Mouse (Mus musculus) kidney, postnatal 4 days (tissue): Measurements from ENCODE around the gene Nfyb.

ENCODE experiments used
- DNase-seq, 2 experiments: peaks; one replicate each; pipeline ENCODE4 v3.0.0; 2021; ENCODE audit warnings: mixed read lengths in 2 of 2

Nfyb gene

GRCm38 (mm10) chr10:82742578-82742977 is 21.4 kb downstream of the Nfyb start:
- no peak for DNase-seq

- no peak for DNase-seq
Observed at GRCm38 (mm10) chr10:82741876-82742275, 22.1 kb downstream of the Nfyb start.

GRCm38 (mm10) chr10:82741354-82741753 is 22.6 kb downstream of the Nfyb start:
- no peak for DNase-seq

GRCm38 (mm10) chr10:82699296-82699941 is 64.5 kb downstream of the Nfyb start:
- DNase-seq: peak; percentile 22 to 53

- peak; percentile 93 to 95 for DNase-seq
Observed at GRCm38 (mm10) chr10:82698712-82699261, 65.2 kb downstream of the Nfyb start.
